Mouse (Mus musculus): ENCODE results near the gene Ugt1a1. TPM values are rescaled to one million over a fixed set of nuclear protein-coding genes. Genes with fewer than 3 reads are reported as not detected.

The Ugt1a1 gene
- total and polyA plus RNA-seq, 2 experiments = 574 to 719 TPM

DNA sequence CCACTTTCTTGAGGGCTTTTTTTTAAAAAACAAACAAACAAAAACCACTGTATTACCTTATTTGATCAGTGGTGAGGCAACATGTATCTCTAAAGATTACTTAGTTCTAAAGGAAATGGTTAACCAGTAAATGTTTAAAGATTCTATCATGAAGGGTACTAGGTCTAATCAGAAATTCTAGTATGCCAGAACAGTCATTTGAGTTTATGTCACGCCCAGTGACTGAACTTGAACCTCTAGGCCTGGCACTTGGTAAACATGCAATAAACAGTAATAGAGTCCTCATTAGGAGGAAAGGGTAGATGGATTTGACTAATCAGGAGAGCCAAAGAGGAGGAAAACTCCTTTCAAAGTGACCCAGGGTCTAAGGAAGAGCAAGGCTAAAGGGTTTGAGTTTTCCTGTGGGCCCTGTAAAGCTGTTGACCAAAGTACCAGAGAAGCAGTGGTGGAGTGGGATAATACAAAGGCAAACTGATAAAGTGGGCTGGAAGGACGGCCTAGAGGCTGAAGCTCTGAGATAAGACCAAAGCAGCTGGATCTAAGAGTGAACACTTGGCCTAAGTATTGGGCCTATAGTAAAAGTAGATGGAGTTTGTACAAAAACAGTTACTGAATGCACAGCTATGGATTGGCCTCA is 4.8 kb upstream of the Ugt1a1 start:
- DNase-seq (ENCODE audit: extremely low read depth, low read depth, low spot score) = peak; percentile 84
- Histone ChIP-seq H3K4me1 (ENCODE audit: control insufficient read depth, insufficient read depth, low read length) (peaks cover 12% of the 10 kb centered on the region), H3K27me3 (ENCODE audit: control insufficient read depth, insufficient read depth, low read length) (no peaks in the 10 kb centered on the region), H3K9ac (ENCODE audit: low read depth, low read length) (no peak overlapping the region), H3K79me2 (ENCODE audit: control insufficient read depth, insufficient read depth, low read length) (peaks cover 13% of the 10 kb centered on the region), H3K36me3 (ENCODE audit: control insufficient read depth, insufficient read depth, low read length) (peaks cover 22% of the 10 kb centered on the region), H3K4me3 (ENCODE audit: insufficient read depth, low read depth, low read length) (no peak overlapping the region), H3K27ac (replicated peaks; ENCODE audit: insufficient read depth, low read depth, low read length) (peak overlapping the region; percentile 55)
- 25% methylated on average over 2 of the region's 2 CpGs for WGBS
- no peak for TF ChIP-seq POLR2A (IDR thresholded peaks at IDR 0.05; ENCODE audit: extremely low read depth, insufficient read depth, low read length)
- TF ChIP-seq CTCF (IDR thresholded peaks at IDR 0.05; ENCODE audit: low read depth, low read length) = no peak

DNA sequence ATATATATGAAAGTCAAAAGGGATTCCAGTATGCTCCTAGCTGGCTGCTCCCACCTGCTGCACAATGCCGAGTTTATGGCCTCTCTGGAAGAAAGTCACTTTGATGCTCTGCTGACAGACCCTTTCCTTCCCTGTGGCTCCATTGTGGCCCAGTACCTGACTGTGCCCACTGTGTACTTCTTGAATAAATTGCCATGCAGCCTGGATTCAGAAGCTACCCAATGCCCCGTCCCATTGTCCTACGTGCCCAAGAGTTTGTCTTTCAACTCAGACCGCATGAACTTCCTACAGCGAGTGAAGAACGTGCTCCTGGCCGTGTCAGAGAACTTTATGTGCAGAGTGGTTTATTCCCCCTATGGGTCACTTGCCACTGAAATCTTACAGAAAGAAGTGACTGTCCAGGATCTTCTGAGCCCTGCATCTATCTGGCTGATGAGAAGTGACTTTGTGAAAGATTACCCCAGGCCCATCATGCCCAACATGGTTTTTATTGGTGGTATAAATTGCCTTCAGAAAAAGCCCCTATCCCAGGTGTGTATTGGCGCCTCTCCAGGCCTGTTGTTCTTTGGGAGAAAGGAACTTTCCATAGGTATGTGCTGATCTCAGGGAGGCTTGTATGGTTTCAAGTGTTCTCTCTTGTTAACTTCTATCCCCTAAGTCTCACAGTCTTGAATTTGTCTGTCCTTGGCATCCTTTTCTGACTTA is 734 bp downstream of the Ugt1a1 start:
- Histone ChIP-seq H3K36me3 (ENCODE audit: control insufficient read depth, insufficient read depth, low read length) (peaks cover 25% of the 10 kb centered on the region), H3K27me3 (ENCODE audit: control insufficient read depth, insufficient read depth, low read length) (no peaks in the 10 kb centered on the region), H3K4me1 (ENCODE audit: control insufficient read depth, insufficient read depth, low read length) (peaks cover 8% of the 10 kb centered on the region), H3K9ac (ENCODE audit: low read depth, low read length) (peak overlapping the region; percentile 56), H3K4me3 (ENCODE audit: insufficient read depth, low read depth, low read length) (peak overlapping the region; percentile 17), H3K79me2 (ENCODE audit: control insufficient read depth, insufficient read depth, low read length) (peaks cover 16% of the 10 kb centered on the region), H3K27ac (replicated peaks; ENCODE audit: insufficient read depth, low read depth, low read length) (peak overlapping the region; percentile 69)
- WGBS = 42% methylated on average over 8 of the region's 8 CpGs
- no peak for TF ChIP-seq POLR2A (IDR thresholded peaks at IDR 0.05; ENCODE audit: extremely low read depth, insufficient read depth, low read length)
- TF ChIP-seq CTCF (IDR thresholded peaks at IDR 0.05; ENCODE audit: low read depth, low read length) = no peak
- DNase-seq (ENCODE audit: extremely low read depth, low read depth, low spot score) = peak; percentile 86

DNA sequence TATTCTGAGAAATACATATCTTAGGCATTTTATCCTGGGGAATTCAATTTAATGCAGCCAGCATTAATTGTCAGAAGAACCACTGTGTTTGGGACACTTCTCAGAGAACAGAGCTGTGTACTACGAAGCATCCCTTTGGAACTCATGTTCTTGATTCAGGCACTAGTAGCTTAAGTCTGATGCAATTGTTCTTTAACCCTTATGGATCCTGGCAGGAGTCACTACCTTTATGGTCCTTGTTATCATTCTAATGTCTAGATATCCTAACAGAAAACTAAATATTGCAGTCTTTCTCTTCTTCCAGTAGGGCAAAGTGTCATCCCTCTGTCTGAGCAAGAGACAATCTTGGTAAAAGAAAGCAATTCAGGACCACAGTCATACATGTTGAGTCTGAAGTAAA is 1.3 kb downstream of the Ugt1a1 start:
- peak overlapping the region; percentile 17 for H3K4me3 ChIP-seq (ENCODE audit: insufficient read depth, low read depth, low read length)
- peak overlapping the region; percentile 69 for H3K27ac ChIP-seq (replicated peaks; ENCODE audit: insufficient read depth, low read depth, low read length)
- peaks cover 14% of the 10 kb centered on the region for H3K79me2 ChIP-seq (ENCODE audit: control insufficient read depth, insufficient read depth, low read length)
- peak overlapping the region; percentile 56 for H3K9ac ChIP-seq (ENCODE audit: low read depth, low read length)
- WGBS = 39% methylated on average over 1 of the region's 1 CpGs
- DNase-seq (ENCODE audit: extremely low read depth, low read depth, low spot score) = peak; percentile 97
- H3K36me3 ChIP-seq (ENCODE audit: control insufficient read depth, insufficient read depth, low read length) = peaks cover 27% of the 10 kb centered on the region
- peaks cover 8% of the 10 kb centered on the region for H3K4me1 ChIP-seq (ENCODE audit: control insufficient read depth, insufficient read depth, low read length)
- H3K27me3 ChIP-seq (ENCODE audit: control insufficient read depth, insufficient read depth, low read length) = no peaks in the 10 kb centered on the region
- TF ChIP-seq POLR2A (IDR thresholded peaks at IDR 0.05; ENCODE audit: extremely low read depth, insufficient read depth, low read length) (no peak), CTCF (IDR thresholded peaks at IDR 0.05; ENCODE audit: low read depth, low read length) (no peak)

DNA sequence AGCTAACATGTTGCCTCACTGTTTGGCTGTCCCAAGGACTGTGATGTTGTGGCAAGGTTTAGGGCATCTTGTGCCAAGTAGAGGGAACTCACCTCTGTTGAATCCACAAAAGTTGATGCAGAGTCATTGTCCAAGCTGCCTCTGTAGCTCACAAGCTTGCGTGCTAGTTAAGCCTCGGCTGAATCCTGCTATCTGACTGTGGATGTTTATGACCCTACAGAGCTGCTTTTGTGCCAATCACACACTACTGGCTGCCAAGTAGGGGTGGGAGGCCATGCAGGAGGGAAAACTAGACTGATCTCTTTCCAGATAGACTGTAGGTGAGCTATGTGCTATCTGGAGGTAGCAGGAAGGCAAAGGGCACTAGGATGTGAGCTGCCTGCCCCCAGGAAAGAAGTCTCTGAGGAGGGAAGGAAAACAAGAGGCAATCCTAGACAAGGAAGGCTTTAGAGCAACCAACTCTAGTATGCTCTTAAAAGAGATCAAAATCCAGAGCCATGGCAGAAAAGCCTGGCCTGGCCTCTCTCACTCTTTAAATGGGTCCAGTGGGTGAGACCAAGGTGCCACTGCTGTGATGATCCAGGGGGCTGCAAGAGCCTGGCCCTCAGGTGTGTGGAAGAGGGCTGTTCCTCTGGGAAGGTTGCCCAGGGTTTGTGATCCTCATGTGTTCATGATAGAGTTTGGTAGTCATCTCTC is 2.2 kb downstream of the Ugt1a1 start:
- peaks cover 14% of the 10 kb centered on the region for H3K79me2 ChIP-seq (ENCODE audit: control insufficient read depth, insufficient read depth, low read length)
- peak; percentile 100 for DNase-seq (ENCODE audit: extremely low read depth, low read depth, low spot score)
- 37% methylated on average over 2 of the region's 2 CpGs for WGBS
- TF ChIP-seq CTCF (IDR thresholded peaks at IDR 0.05; ENCODE audit: low read depth, low read length) = no peak
- TF ChIP-seq POLR2A (IDR thresholded peaks at IDR 0.05; ENCODE audit: extremely low read depth, insufficient read depth, low read length) = no peak
- H3K4me3 ChIP-seq (ENCODE audit: insufficient read depth, low read depth, low read length) = peak overlapping the region; percentile 41
- H3K36me3 ChIP-seq (ENCODE audit: control insufficient read depth, insufficient read depth, low read length) = peaks cover 27% of the 10 kb centered on the region
- H3K27me3 ChIP-seq (ENCODE audit: control insufficient read depth, insufficient read depth, low read length) = no peaks in the 10 kb centered on the region
- H3K27ac ChIP-seq (replicated peaks; ENCODE audit: insufficient read depth, low read depth, low read length) = peak overlapping the region; percentile 67
- H3K9ac ChIP-seq (ENCODE audit: low read depth, low read length) = peak overlapping the region; percentile 52
- H3K4me1 ChIP-seq (ENCODE audit: control insufficient read depth, insufficient read depth, low read length) = peaks cover 8% of the 10 kb centered on the region

DNA sequence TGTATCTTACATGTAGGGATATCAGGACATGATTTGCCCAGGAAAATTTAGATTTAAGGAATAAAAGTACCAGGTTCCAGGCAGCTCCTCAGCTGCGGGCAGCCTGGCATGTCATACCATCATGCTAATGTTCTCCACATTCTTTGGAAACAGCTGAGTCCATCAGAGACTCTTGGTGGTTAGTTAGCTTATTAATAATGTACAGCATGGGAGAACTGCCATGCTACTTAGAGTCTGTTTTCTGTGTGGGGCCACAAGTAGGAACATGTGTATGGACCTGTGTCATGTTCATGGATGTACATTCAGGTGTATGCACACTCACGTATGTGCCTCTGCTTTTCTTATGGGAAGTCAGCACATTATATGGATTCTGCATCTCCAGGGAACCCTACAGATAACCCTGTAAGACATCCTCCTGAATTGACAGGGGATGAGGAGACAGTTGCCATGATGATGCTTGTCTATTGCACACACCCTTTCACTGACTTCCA is 2.7 kb downstream of the Ugt1a1 start:
- 62% methylated on average over 2 of the region's 2 CpGs for WGBS
- no peaks in the 10 kb centered on the region for H3K27me3 ChIP-seq (ENCODE audit: control insufficient read depth, insufficient read depth, low read length)
- peak; percentile 57 for DNase-seq (ENCODE audit: extremely low read depth, low read depth, low spot score)
- peaks cover 8% of the 10 kb centered on the region for H3K4me1 ChIP-seq (ENCODE audit: control insufficient read depth, insufficient read depth, low read length)
- H3K4me3 ChIP-seq (ENCODE audit: insufficient read depth, low read depth, low read length) = peak overlapping the region; percentile 41
- peaks cover 27% of the 10 kb centered on the region for H3K36me3 ChIP-seq (ENCODE audit: control insufficient read depth, insufficient read depth, low read length)
- H3K27ac ChIP-seq (replicated peaks; ENCODE audit: insufficient read depth, low read depth, low read length) = peak overlapping the region; percentile 67
- no peak for TF ChIP-seq CTCF (IDR thresholded peaks at IDR 0.05; ENCODE audit: low read depth, low read length)
- no peak for TF ChIP-seq POLR2A (IDR thresholded peaks at IDR 0.05; ENCODE audit: extremely low read depth, insufficient read depth, low read length)
- H3K9ac ChIP-seq (ENCODE audit: low read depth, low read length) = peak overlapping the region; percentile 52
- peaks cover 14% of the 10 kb centered on the region for H3K79me2 ChIP-seq (ENCODE audit: control insufficient read depth, insufficient read depth, low read length)

Data from liver, adult 2 months (tissue).